Mouse (Mus musculus): ENCODE measurements at regions not wholly inside any gene's neighbourhood (a gene's known extent, or its start where the extent isn't known, plus 50 kb on each side); places are given as distances from the start of the nearest gene placed in this dataset.

DNA sequence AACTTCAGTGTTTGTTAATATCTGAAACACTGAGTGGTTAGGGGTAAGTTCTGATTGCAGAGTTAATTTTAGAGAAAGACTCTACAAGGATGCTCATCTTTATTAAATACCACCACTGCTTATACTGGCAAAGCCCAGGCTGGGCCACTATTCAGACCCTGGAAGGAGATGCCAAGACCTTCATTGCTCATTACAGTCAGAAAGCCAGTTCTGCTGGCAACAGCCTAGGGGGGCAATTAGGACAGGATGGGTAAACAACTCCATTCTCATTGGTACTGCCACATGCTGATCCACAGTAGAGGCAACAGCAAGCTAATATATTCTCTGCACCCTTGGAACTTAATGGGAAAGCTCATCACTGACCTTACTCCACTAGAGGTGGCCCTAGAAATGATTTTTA lies 568.5 kb downstream of the Efnb2 start:
- no peak for TF ChIP-seq CTCF (IDR thresholded peaks at IDR 0.05; ENCODE audit: low read depth, low read length)
- no peak for TF ChIP-seq POLR2A (IDR thresholded peaks at IDR 0.05; ENCODE audit: insufficient read depth, low read length)
- TF ChIP-seq EP300 (IDR thresholded peaks at IDR 0.05; ENCODE audit: insufficient read depth, low read depth, low read length): no peak
